Mouse (Mus musculus): ENCODE data around the gene Acaca. TPM values are rescaled to one million over a fixed set of nuclear protein-coding genes. Genes with fewer than 3 reads are reported as not detected.
"Not testable (repeated sequence)": the region's sequence is repeated elsewhere in the genome, so short reads cannot be mapped to it uniquely, and the experiment has no call there.

Gene Acaca
- polyA plus RNA-seq, 1 experiment, result 38.5 TPM

GRCm38 (mm10) chr11:84383891-84384290 is 254.4 kb downstream of the Acaca start:
- Histone ChIP-seq H3K4me1 (ENCODE audit: control insufficient read depth, insufficient read depth, low read length) (no peaks in the 10 kb centered on the region), H3K27me3 (replicated peaks; ENCODE audit: control insufficient read depth, insufficient read depth, low read length) (no peaks in the 10 kb centered on the region), H3K36me3 (ENCODE audit: control insufficient read depth, insufficient read depth, low read length) (no peaks in the 10 kb centered on the region), H3K4me3 (ENCODE audit: insufficient read depth, low read depth, low read length) (no peak overlapping the region), H3K27ac (ENCODE audit: insufficient read depth, low read depth, low read length) (no peak overlapping the region)
- WGBS, result 69% methylated on average over 6 of the region's 6 CpGs
- peak; percentile 31 for DNase-seq
- TF ChIP-seq CTCF (conservative IDR thresholded peaks at IDR 0.05; ENCODE audit: insufficient read depth, insufficient read length, low read depth, low read length) (no peak), POLR2A (IDR thresholded peaks at IDR 0.05; ENCODE audit: low read depth, low read length) (no peak)

DNA sequence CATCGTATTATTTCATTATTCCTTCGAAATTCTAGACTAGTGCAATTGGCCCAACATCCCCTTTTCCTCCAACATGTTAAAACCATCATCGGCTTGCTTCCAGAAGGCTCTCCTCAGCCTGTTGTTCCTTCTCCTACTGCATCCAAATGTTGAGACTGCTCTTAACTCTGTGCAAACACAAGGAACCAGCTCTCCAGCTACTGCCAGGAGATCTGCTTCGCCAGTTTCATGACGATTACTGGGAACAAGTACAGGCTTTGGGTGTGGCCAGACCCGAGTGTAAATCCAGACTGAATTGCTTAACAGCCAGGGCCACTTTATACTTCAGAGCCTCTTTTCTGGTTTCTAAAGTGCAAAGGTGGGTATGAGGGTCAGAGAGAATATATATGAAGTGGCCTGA is 259.9 kb downstream of the Acaca start:
- H3K27me3 ChIP-seq (replicated peaks; ENCODE audit: control insufficient read depth, insufficient read depth, low read length), result no peaks in the 10 kb centered on the region
- H3K4me3 ChIP-seq (ENCODE audit: insufficient read depth, low read depth, low read length), result no peak overlapping the region
- WGBS, result 70% methylated on average over 6 of the region's 6 CpGs
- no peak for DNase-seq
- no peaks in the 10 kb centered on the region for H3K4me1 ChIP-seq (ENCODE audit: control insufficient read depth, insufficient read depth, low read length)
- H3K36me3 ChIP-seq (ENCODE audit: control insufficient read depth, insufficient read depth, low read length), result no peaks in the 10 kb centered on the region; the same call in 1 of the 2 replicates
- no peak for TF ChIP-seq POLR2A (IDR thresholded peaks at IDR 0.05; ENCODE audit: low read depth, low read length)
- TF ChIP-seq CTCF (conservative IDR thresholded peaks at IDR 0.05; ENCODE audit: insufficient read depth, insufficient read length, low read depth, low read length), result no peak
- H3K27ac ChIP-seq (ENCODE audit: insufficient read depth, low read depth, low read length), result no peak overlapping the region

DNA sequence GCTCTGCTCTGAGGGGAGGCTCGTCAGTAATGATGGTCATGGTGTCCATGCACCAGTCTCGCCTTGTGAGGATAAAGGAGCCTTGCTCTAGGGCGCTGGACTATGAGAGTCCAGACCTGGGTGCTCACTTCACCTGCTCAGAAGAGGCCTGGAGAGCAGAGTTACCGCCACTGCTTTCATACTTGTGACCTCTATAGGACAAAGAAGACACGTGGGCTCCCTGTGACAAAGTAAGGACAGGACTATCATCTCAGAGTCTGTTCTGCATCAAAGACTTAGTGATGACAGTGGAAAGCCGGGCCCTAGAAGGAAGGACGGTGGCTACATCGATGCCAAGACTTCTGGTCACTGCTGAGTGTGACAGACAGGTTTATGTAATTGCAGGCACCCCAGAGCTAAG is 261.7 kb downstream of the Acaca start:
- no peak for DNase-seq
- no peak overlapping the region for H3K4me3 ChIP-seq (ENCODE audit: insufficient read depth, low read depth, low read length)
- no peak for TF ChIP-seq CTCF (conservative IDR thresholded peaks at IDR 0.05; ENCODE audit: insufficient read depth, insufficient read length, low read depth, low read length)
- TF ChIP-seq POLR2A (IDR thresholded peaks at IDR 0.05; ENCODE audit: low read depth, low read length), result no peak
- H3K36me3 ChIP-seq (ENCODE audit: control insufficient read depth, insufficient read depth, low read length), result no peaks in the 10 kb centered on the region; the same call in 1 of the 2 replicates
- no peaks in the 10 kb centered on the region for H3K4me1 ChIP-seq (ENCODE audit: control insufficient read depth, insufficient read depth, low read length)
- H3K27me3 ChIP-seq (replicated peaks; ENCODE audit: control insufficient read depth, insufficient read depth, low read length), result no peaks in the 10 kb centered on the region
- no peak overlapping the region for H3K27ac ChIP-seq (ENCODE audit: insufficient read depth, low read depth, low read length)
- WGBS, result 79% methylated on average over 8 of the region's 8 CpGs

DNA sequence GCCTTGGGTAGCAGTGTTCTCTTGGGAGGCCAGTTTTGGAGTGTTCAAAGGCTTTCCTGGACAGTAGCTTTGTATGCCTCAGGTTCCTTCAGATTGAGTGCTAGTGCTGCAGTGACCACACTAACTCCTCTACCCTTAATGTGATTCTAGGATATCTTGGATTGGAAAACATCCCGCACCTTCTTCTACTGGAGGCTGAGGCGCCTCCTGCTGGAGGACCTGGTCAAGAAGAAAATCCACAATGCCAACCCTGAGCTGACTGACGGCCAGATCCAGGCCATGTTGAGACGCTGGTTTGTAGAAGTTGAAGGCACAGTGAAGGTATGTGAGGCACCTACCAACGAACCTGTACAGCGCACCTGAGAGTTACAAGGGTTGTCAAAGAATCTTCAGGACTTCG is 262.6 kb downstream of the Acaca start:
- not testable (repeated sequence) for H3K27me3 ChIP-seq (replicated peaks; ENCODE audit: control insufficient read depth, insufficient read depth, low read length); DNase-seq; H3K27ac ChIP-seq (ENCODE audit: insufficient read depth, low read depth, low read length); H3K4me1 ChIP-seq (ENCODE audit: control insufficient read depth, insufficient read depth, low read length); H3K36me3 ChIP-seq (ENCODE audit: control insufficient read depth, insufficient read depth, low read length); H3K4me3 ChIP-seq (ENCODE audit: insufficient read depth, low read depth, low read length)
- WGBS, result 81% methylated on average over 7 of the region's 7 CpGs

DNA sequence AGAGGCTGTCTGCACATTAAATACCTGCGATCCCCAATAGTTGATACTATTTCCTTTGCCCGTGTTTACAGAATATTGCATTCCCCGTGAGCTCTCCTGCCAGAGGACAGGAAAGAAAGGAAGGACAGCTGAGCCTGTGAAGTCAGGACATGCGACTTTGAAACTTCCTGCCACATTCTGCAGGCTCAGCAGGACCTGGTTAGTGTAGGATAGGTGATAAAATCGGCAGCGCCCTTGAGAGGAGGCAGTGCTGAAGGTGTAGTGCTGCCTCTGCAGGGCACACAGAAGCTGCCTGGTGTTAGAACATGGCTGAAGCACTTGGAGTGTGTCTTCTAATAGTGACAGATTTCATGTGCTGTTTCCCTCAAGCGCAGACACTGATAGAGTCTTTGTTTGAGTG is 264.1 kb downstream of the Acaca start:
- no peak overlapping the region for H3K4me3 ChIP-seq (ENCODE audit: insufficient read depth, low read depth, low read length)
- H3K4me1 ChIP-seq (ENCODE audit: control insufficient read depth, insufficient read depth, low read length), result no peaks in the 10 kb centered on the region
- WGBS, result 68% methylated on average over 7 of the region's 7 CpGs
- TF ChIP-seq CTCF (conservative IDR thresholded peaks at IDR 0.05; ENCODE audit: insufficient read depth, insufficient read length, low read depth, low read length) (no peak), POLR2A (IDR thresholded peaks at IDR 0.05; ENCODE audit: low read depth, low read length) (no peak)
- no peak for DNase-seq
- H3K27me3 ChIP-seq (replicated peaks; ENCODE audit: control insufficient read depth, insufficient read depth, low read length), result no peaks in the 10 kb centered on the region
- H3K27ac ChIP-seq (ENCODE audit: insufficient read depth, low read depth, low read length), result no peak overlapping the region
- H3K36me3 ChIP-seq (ENCODE audit: control insufficient read depth, insufficient read depth, low read length), result no peaks in the 10 kb centered on the region; the same call in 1 of the 2 replicates

DNA sequence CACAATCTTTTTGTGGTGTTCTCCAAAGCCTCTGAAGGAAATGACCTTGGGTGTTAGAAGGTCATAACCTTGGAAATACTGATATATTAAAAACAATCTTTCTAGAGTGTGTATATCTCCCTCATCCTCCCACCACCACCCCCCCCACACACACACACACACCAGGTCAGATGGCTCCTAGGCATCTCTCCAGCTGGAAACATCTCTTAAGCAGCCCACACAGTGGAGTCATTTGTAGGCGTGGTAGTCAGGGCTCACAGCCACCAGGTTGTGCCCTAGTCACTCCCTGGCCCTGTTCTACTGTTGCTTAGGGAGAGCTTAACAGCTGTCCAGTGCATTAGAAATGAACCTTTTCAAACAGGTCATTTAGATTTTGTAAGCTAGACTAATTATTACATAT is 265.5 kb downstream of the Acaca start:
- Histone ChIP-seq H3K4me3 (ENCODE audit: insufficient read depth, low read depth, low read length) (no peak overlapping the region), H3K27me3 (replicated peaks; ENCODE audit: control insufficient read depth, insufficient read depth, low read length) (no peaks in the 10 kb centered on the region), H3K36me3 (ENCODE audit: control insufficient read depth, insufficient read depth, low read length) (no peaks in the 10 kb centered on the region; the same call in 1 of the 2 replicates), H3K4me1 (ENCODE audit: control insufficient read depth, insufficient read depth, low read length) (no peaks in the 10 kb centered on the region), H3K27ac (ENCODE audit: insufficient read depth, low read depth, low read length) (no peak overlapping the region)
- WGBS, result 88% methylated on average over 1 of the region's 1 CpGs
- peak; percentile 26 for DNase-seq
- TF ChIP-seq CTCF (conservative IDR thresholded peaks at IDR 0.05; ENCODE audit: insufficient read depth, insufficient read length, low read depth, low read length) (no peak), POLR2A (IDR thresholded peaks at IDR 0.05; ENCODE audit: low read depth, low read length) (no peak)

DNA sequence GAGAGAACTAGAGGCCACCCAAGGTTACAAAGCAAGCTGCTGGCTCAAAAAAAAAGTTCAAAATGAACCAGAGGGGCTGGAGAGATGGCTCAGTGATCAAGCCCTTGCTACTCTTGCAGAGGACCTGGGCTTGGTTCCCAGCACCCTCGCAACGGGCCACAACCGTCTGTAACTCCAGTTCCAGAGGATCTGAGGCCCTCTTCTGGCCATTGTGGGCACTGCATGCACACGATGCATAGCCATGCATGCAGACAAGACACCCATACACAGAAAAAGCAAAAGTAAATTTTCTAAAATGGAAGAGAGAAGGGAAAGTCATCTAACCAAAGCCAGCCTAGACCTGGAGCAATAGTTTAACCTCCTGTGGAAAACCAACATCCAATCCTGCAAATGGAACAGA is 277.3 kb downstream of the Acaca start:
- Histone ChIP-seq H3K27me3 (replicated peaks; ENCODE audit: control insufficient read depth, insufficient read depth, low read length) (no peaks in the 10 kb centered on the region), H3K36me3 (ENCODE audit: control insufficient read depth, insufficient read depth, low read length) (no peaks in the 10 kb centered on the region), H3K4me3 (ENCODE audit: insufficient read depth, low read depth, low read length) (no peak overlapping the region), H3K4me1 (ENCODE audit: control insufficient read depth, insufficient read depth, low read length) (no peaks in the 10 kb centered on the region), H3K27ac (ENCODE audit: insufficient read depth, low read depth, low read length) (no peak overlapping the region)
- 97% methylated on average over 4 of the region's 4 CpGs for WGBS
- DNase-seq, result no peak
- TF ChIP-seq CTCF (conservative IDR thresholded peaks at IDR 0.05; ENCODE audit: insufficient read depth, insufficient read length, low read depth, low read length) (no peak), POLR2A (IDR thresholded peaks at IDR 0.05; ENCODE audit: low read depth, low read length) (no peak)

- Histone ChIP-seq H3K27ac (ENCODE audit: insufficient read depth, low read depth, low read length) (no peak overlapping the region), H3K27me3 (replicated peaks; ENCODE audit: control insufficient read depth, insufficient read depth, low read length) (no peaks in the 10 kb centered on the region), H3K4me3 (ENCODE audit: insufficient read depth, low read depth, low read length) (no peak overlapping the region), H3K4me1 (ENCODE audit: control insufficient read depth, insufficient read depth, low read length) (no peaks in the 10 kb centered on the region), H3K36me3 (ENCODE audit: control insufficient read depth, insufficient read depth, low read length) (no peaks in the 10 kb centered on the region)
- no peak for DNase-seq
- WGBS, result 58% methylated on average over 4 of the region's 4 CpGs
- TF ChIP-seq POLR2A (IDR thresholded peaks at IDR 0.05; ENCODE audit: low read depth, low read length), result no peak
- TF ChIP-seq CTCF (conservative IDR thresholded peaks at IDR 0.05; ENCODE audit: insufficient read depth, insufficient read length, low read depth, low read length), result no peak
Measured at GRCm38 (mm10) chr11:84410383-84410782, 280.9 kb downstream of the Acaca start.

Data from kidney, adult 2 months (tissue).